Mouse (Mus musculus): ENCODE results near the gene Pld2. TPM values are rescaled to one million over a fixed set of nuclear protein-coding genes. Genes with fewer than 3 reads are reported as not detected.
"Not testable (repeated sequence)": the region's sequence is repeated elsewhere in the genome, so short reads cannot be mapped to it uniquely, and the experiment has no call there.

Pld2 gene
- polyA plus RNA-seq, 1 experiment: not detected

- no peak overlapping the region for H3K27ac ChIP-seq (ENCODE audit: insufficient read depth, low read depth, low read length)
- 24% methylated on average over 4 of the region's 4 CpGs for WGBS
- peaks cover 9% of the 10 kb centered on the region for H3K4me1 ChIP-seq (ENCODE audit: control insufficient read depth, insufficient read depth, low read length)
- no peak overlapping the region; the same call in 1 of the 2 replicates for H3K4me3 ChIP-seq (ENCODE audit: insufficient read depth, low read depth, low read length)
- TF ChIP-seq POLR2A (IDR thresholded peaks at IDR 0.05; ENCODE audit: insufficient read depth, low read depth, low read length) (no peak), CTCF (IDR thresholded peaks at IDR 0.05; ENCODE audit: insufficient read depth, low read depth, low read length) (no peak)
Measured at GRCm38 (mm10) chr11:70564276-70564873, 24.5 kb downstream of the Pld2 start.

DNA sequence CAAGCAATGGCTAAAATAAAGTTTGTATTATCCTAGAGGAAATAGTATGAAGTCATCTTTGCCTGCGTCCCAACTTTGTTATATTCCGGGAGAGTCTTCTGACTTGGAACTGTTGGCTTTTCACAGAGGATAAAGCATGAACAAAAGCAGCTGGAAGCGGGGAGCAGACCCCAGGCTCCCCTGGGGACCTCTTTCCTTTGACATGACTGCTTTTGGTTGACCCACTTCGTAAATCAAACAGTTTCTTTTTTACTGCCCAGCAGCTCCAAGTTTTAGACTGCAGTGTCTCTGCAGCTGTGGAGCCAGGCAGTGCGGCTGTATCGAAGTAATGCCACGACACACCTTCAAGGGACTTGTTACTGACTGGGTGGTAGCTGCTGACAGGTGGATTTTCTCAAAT lies 26.7 kb downstream of the Pld2 start:
- H3K4me1 ChIP-seq (ENCODE audit: control insufficient read depth, insufficient read depth, low read length): peaks cover 9% of the 10 kb centered on the region
- WGBS: 63% methylated on average over 7 of the region's 7 CpGs
- TF ChIP-seq CTCF (IDR thresholded peaks at IDR 0.05; ENCODE audit: insufficient read depth, low read depth, low read length) (no peak), POLR2A (IDR thresholded peaks at IDR 0.05; ENCODE audit: insufficient read depth, low read depth, low read length) (no peak)
- no peak overlapping the region for H3K27ac ChIP-seq (ENCODE audit: insufficient read depth, low read depth, low read length)
- H3K4me3 ChIP-seq (ENCODE audit: insufficient read depth, low read depth, low read length): no peak overlapping the region

DNA sequence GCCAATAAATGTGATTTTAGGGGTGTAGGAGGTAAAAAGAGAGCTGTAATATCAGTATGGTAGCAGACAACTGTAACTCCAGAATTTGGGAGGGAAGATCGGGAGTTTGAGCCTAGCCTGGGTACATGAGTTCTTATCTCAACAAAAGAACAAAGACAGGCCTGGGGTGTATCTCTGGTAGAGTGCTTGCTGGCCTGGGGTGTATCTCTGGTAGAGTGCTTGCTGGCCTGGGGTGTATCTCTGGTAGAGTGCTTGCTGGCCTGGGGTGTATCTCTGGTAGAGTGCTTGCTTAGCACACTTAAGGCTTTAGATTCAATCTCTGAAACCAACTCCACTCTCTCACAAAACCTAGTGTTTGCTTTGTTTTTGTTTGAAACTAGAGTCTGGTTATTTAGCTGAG lies 30.8 kb downstream of the Pld2 start:
- H3K4me3 ChIP-seq (ENCODE audit: insufficient read depth, low read depth, low read length); H3K27ac ChIP-seq (ENCODE audit: insufficient read depth, low read depth, low read length): not testable (repeated sequence)
- peaks cover 14% of the 10 kb centered on the region for H3K4me1 ChIP-seq (ENCODE audit: control insufficient read depth, insufficient read depth, low read length)
- 97% methylated on average over 1 of the region's 1 CpGs for WGBS

DNA sequence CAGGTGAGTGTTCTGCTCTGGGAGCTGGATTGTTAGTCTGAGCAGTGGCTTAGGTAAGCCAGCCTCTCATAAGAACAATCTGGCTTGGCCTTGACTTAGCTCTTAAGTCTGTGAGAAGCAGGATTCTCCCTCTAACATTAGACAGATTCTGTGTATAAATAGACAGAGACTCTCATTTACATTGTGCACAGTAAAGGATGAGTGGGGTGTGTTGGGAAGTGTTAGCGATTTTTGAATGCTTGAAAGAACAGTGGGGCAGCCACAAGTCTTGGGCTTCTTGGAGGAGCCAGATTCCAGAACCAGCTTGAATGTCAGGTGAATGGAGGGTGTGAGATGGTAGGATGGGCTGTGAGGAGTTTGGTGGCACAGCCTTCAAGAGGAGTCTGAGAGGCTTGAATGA lies 31.8 kb downstream of the Pld2 start:
- 51% methylated on average over 1 of the region's 1 CpGs for WGBS
- TF ChIP-seq CTCF (IDR thresholded peaks at IDR 0.05; ENCODE audit: insufficient read depth, low read depth, low read length): no peak
- no peak for TF ChIP-seq POLR2A (IDR thresholded peaks at IDR 0.05; ENCODE audit: insufficient read depth, low read depth, low read length)
- Histone ChIP-seq H3K4me3 (ENCODE audit: insufficient read depth, low read depth, low read length) (no peak overlapping the region), H3K4me1 (ENCODE audit: control insufficient read depth, insufficient read depth, low read length) (peaks cover 15% of the 10 kb centered on the region), H3K27ac (ENCODE audit: insufficient read depth, low read depth, low read length) (no peak overlapping the region)

GRCm38 (mm10) chr11:70572348-70572902 lies 32.6 kb downstream of the Pld2 start:
- Histone ChIP-seq H3K4me1 (ENCODE audit: control insufficient read depth, insufficient read depth, low read length) (peaks cover 15% of the 10 kb centered on the region), H3K27ac (ENCODE audit: insufficient read depth, low read depth, low read length) (0 out of 2 replicates have a peak overlapping the region, but pooled peaks have one; percentile 32), H3K4me3 (ENCODE audit: insufficient read depth, low read depth, low read length) (no peak overlapping the region)
- TF ChIP-seq CTCF (IDR thresholded peaks at IDR 0.05; ENCODE audit: insufficient read depth, low read depth, low read length) (no peak), POLR2A (IDR thresholded peaks at IDR 0.05; ENCODE audit: insufficient read depth, low read depth, low read length) (no peak)
- WGBS: 62% methylated on average over 5 of the region's 5 CpGs

GRCm38 (mm10) chr11:70573872-70574271 lies 34.0 kb downstream of the Pld2 start:
- Histone ChIP-seq H3K4me3 (ENCODE audit: insufficient read depth, low read depth, low read length) (no peak overlapping the region), H3K27ac (ENCODE audit: insufficient read depth, low read depth, low read length) (peak overlapping the region; percentile 53), H3K4me1 (ENCODE audit: control insufficient read depth, insufficient read depth, low read length) (peaks cover 24% of the 10 kb centered on the region)
- no peak for TF ChIP-seq CTCF (IDR thresholded peaks at IDR 0.05; ENCODE audit: insufficient read depth, low read depth, low read length)
- no peak for TF ChIP-seq POLR2A (IDR thresholded peaks at IDR 0.05; ENCODE audit: insufficient read depth, low read depth, low read length)
- 45% methylated on average over 6 of the region's 6 CpGs for WGBS

DNA sequence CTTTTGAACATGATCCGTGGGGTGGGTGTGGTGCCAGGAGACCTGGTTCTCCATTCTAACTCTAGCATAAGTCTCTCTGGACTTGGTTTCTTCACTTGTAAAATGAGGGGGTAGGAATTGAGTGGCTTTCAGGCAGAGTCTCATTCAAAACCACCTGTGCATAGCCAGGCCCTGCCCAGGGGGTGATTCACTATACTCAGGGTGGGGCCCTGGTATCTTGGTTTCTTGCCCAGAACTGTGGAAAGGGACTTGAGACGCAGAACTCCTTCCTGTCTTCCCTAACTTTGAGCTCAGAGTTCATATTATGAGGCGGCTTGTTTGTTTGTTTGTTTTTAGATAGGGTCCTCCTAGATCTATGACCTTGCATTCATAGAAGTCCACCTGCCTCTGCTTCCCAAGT lies 37.3 kb downstream of the Pld2 start:
- 79% methylated on average over 3 of the region's 3 CpGs for WGBS

DNA sequence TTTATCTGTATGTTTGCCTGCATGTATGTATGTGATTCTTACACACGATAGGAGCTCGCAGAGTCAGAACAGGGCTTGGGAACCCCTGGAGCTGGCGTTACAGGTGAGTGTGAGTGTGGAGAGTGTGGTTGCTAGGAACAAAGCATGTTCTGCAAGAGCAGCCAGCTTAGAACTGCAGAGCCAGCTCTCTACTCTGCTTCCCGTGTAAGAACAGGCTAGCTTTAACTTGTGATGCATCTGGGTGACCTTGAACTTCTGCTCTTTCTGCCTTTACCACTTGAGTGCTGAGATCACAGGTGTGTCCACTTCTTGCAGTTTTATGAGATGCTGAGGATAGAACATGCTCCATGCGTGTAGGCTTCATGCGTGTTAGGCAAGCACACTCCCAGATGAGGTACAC lies 39.1 kb downstream of the Pld2 start:
- WGBS: 81% methylated on average over 6 of the region's 6 CpGs
- TF ChIP-seq CTCF (IDR thresholded peaks at IDR 0.05; ENCODE audit: insufficient read depth, low read depth, low read length): no peak
- TF ChIP-seq POLR2A (IDR thresholded peaks at IDR 0.05; ENCODE audit: insufficient read depth, low read depth, low read length): no peak
- no peak overlapping the region for H3K27ac ChIP-seq (ENCODE audit: insufficient read depth, low read depth, low read length)
- H3K4me3 ChIP-seq (ENCODE audit: insufficient read depth, low read depth, low read length): no peak overlapping the region
- peaks cover 45% of the 10 kb centered on the region for H3K4me1 ChIP-seq (ENCODE audit: control insufficient read depth, insufficient read depth, low read length)

More for the DNA sequence above, 37.3 kb downstream of the Pld2 start:
- Histone ChIP-seq H3K4me1 (ENCODE audit: control insufficient read depth, insufficient read depth, low read length) (peaks cover 43% of the 10 kb centered on the region), H3K27ac (ENCODE audit: insufficient read depth, low read depth, low read length) (no peak overlapping the region), H3K4me3 (ENCODE audit: insufficient read depth, low read depth, low read length) (no peak overlapping the region)
- TF ChIP-seq POLR2A (IDR thresholded peaks at IDR 0.05; ENCODE audit: insufficient read depth, low read depth, low read length) (no peak), CTCF (IDR thresholded peaks at IDR 0.05; ENCODE audit: insufficient read depth, low read depth, low read length) (no peak)

GRCm38 (mm10) chr11:70579710-70580357 lies 40.0 kb downstream of the Pld2 start:
- TF ChIP-seq CTCF (IDR thresholded peaks at IDR 0.05; ENCODE audit: insufficient read depth, low read depth, low read length) (no peak), POLR2A (IDR thresholded peaks at IDR 0.05; ENCODE audit: insufficient read depth, low read depth, low read length) (no peak)
- Histone ChIP-seq H3K4me3 (ENCODE audit: insufficient read depth, low read depth, low read length) (no peak overlapping the region), H3K27ac (ENCODE audit: insufficient read depth, low read depth, low read length) (peak overlapping the region; percentile 60), H3K4me1 (ENCODE audit: control insufficient read depth, insufficient read depth, low read length) (peaks cover 45% of the 10 kb centered on the region)
- 42% methylated on average over 9 of the region's 9 CpGs for WGBS
